In genomic region chr4:148079212-148079611, GRCm38 (mm10) we compare ENCODE assay signal across 16 mouse cellular contexts. TPM values are rescaled to one million over a fixed set of nuclear protein-coding genes. Genes with fewer than 3 reads are reported as not detected.
DNase-seq lines count a peak whose midpoint lies in the region; ATAC-seq and TF ChIP-seq lines count a peak whose summit lies in the region.
"Had no signal": no experiment of that assay in that cellular context is flagged by ENCODE, and none has a peak within 500 bp of the region (broad histone marks: within the 10 kb centered on the region; RNA-seq: fewer than 3 reads in every experiment).

No protein-coding gene starts in this region.

- no peaks in the 10 kb centered on the region for H3K9me3 ChIP-seq in hindbrain, postnatal 0 days (ENCODE audit: low read length)
- H3K9me3 ChIP-seq in hindbrain, embryonic 12.5 days (replicated peaks), result no peaks in the 10 kb centered on the region

- no peak overlapping the region for H3K4me3 ChIP-seq in hindbrain, postnatal 0 days (ENCODE audit: low read length)
- H3K4me3 ChIP-seq in hindbrain, embryonic 12.5 days, result no peak overlapping the region
- H3K4me3 ChIP-seq in lung, adult 2 months (replicated peaks; ENCODE audit: extremely low read depth, low read depth, low read length), result no peak overlapping the region
- H3K4me3 ChIP-seq: erythroblast, embryonic 14.5 days had no signal

- TF ChIP-seq CTCF in hindbrain, postnatal 0 days (IDR thresholded peaks at IDR 0.05; ENCODE audit: low read depth), result peak; percentile 55
- 0 out of 2 replicates have a peak, but pooled peaks have one; percentile 11 for TF ChIP-seq CTCF in lung, adult 2 months (IDR thresholded peaks at IDR 0.05; ENCODE audit: insufficient read depth, low read length)

- WGBS in hindbrain, postnatal 0 days, result 66% methylated on average over 6 of the region's 6 CpGs
- 71% methylated on average over 6 of the region's 6 CpGs for WGBS in hindbrain, embryonic 12.5 days
- WGBS in lung, adult 2 months, result 61% methylated on average over 6 of the region's 6 CpGs

- no peak for ATAC-seq in hindbrain, postnatal 0 days
- ATAC-seq in hindbrain, embryonic 12.5 days (ENCODE audit: low FRiP score), result no peak

- H3K4me1 ChIP-seq in hindbrain, postnatal 0 days (ENCODE audit: insufficient read depth, low read length), result no peaks in the 10 kb centered on the region
- peaks cover 8% of the 10 kb centered on the region for H3K4me1 ChIP-seq in hindbrain, embryonic 12.5 days
- H3K4me1 ChIP-seq in lung, adult 2 months (ENCODE audit: control insufficient read depth, insufficient read depth, low read length), result peaks cover 9% of the 10 kb centered on the region

- H3K36me3 ChIP-seq in hindbrain, postnatal 0 days (ENCODE audit: insufficient read depth, low read length), result no peaks in the 10 kb centered on the region
- H3K36me3 ChIP-seq in hindbrain, embryonic 12.5 days, result peaks cover 10% of the 10 kb centered on the region; the same call in 1 of the 2 replicates

- no peak overlapping the region for H3K9ac ChIP-seq in hindbrain, postnatal 0 days (replicated peaks; ENCODE audit: low read length)
- H3K9ac ChIP-seq in hindbrain, embryonic 12.5 days, result no peak overlapping the region

- H3K4me2 ChIP-seq in hindbrain, postnatal 0 days (ENCODE audit: low read depth, low read length), result no peak overlapping the region
- H3K4me2 ChIP-seq in hindbrain, embryonic 12.5 days (replicated peaks), result no peak overlapping the region

- H3K27ac ChIP-seq in hindbrain, postnatal 0 days, result no peak overlapping the region
- no peak overlapping the region for H3K27ac ChIP-seq in hindbrain, embryonic 12.5 days

- DNase-seq in hindbrain, postnatal 0 days (ENCODE audit: low spot score), result no peak
- no peak for DNase-seq in lung, adult 2 months
- DNase-seq in lung, postnatal 4 days, result no peak
- peak; percentile 76 for DNase-seq in ES-CJ7 (ENCODE audit: low read depth, low spot score)
- peak; percentile 57 for DNase-seq in brain, adult 2 months (ENCODE audit: low read depth, low spot score)
- no peak for DNase-seq in layer of hippocampus, adult 9-10 months (ENCODE audit: low spot score)
- DNase-seq: adrenal gland, postnatal 10 days; heart, adult 11 months; lung, postnatal 14 days; right cerebral cortex, postnatal 14 days; thymus, postnatal 36 days had no signal

- TF ChIP-seq POLR2A in lung, adult 2 months (IDR thresholded peaks at IDR 0.05; ENCODE audit: borderline replicate concordance, extremely low read depth, low read depth, low read length), result no peak

- no peaks in the 10 kb centered on the region for H3K27me3 ChIP-seq in hindbrain, postnatal 0 days (ENCODE audit: insufficient read depth, low read length)
- no peaks in the 10 kb centered on the region for H3K27me3 ChIP-seq in hindbrain, embryonic 12.5 days

RNA-seq across cellular contexts. Expression of gene Agtrap, which starts 8.6 kb away (rescaled TPM):
- 6.2 and 7.6 TPM in 2 replicates for total RNA-seq in hindbrain, postnatal 0 days (2014; rRNA removed)
- 9.9 and 10.4 TPM in 2 replicates for polyA plus RNA-seq in hindbrain, postnatal 0 days (2015; fragmentation: Nextera tagmentation; extraction: Ambion mirVana)
- 10.3 and 11.9 TPM in 2 replicates for polyA plus RNA-seq in hindbrain, embryonic 12.5 days (2016; fragmentation: Nextera tagmentation; extraction: Ambion mirVana)
- 50.1 and 56.8 TPM in 2 replicates for polyA plus RNA-seq in lung, adult 2 months (2012; rRNA removed)

RNA-seq across cellular contexts. Expression of gene Mthfr, which starts 40.3 kb away (rescaled TPM):
- total RNA-seq in hindbrain, postnatal 0 days (2014; rRNA removed), result 46.0 and 52.4 TPM in 2 replicates
- 9.3 and 10.6 TPM in 2 replicates for polyA plus RNA-seq in hindbrain, postnatal 0 days (2015; fragmentation: Nextera tagmentation; extraction: Ambion mirVana)
- polyA plus RNA-seq in hindbrain, embryonic 12.5 days (2016; fragmentation: Nextera tagmentation; extraction: Ambion mirVana), result 34.5 and 34.9 TPM in 2 replicates
- 34.8 and 38.9 TPM in 2 replicates for polyA plus RNA-seq in lung, adult 2 months (2012; rRNA removed)

RNA-seq across cellular contexts. Expression of gene Clcn6, which starts 40.6 kb away (rescaled TPM):
- total RNA-seq in hindbrain, postnatal 0 days (2014; rRNA removed), result 58.6 and 60.7 TPM in 2 replicates
- polyA plus RNA-seq in hindbrain, postnatal 0 days (2015; fragmentation: Nextera tagmentation; extraction: Ambion mirVana), result 22.0 and 24.4 TPM in 2 replicates
- 27.5 and 28.7 TPM in 2 replicates for polyA plus RNA-seq in hindbrain, embryonic 12.5 days (2016; fragmentation: Nextera tagmentation; extraction: Ambion mirVana)
- 14.1 and 14.9 TPM in 2 replicates for polyA plus RNA-seq in lung, adult 2 months (2012; rRNA removed)

RNA-seq across cellular contexts. Expression of gene Mad2l2, which starts 51.0 kb away (rescaled TPM):
- 39.9 and 56.5 TPM in 2 replicates for total RNA-seq in hindbrain, postnatal 0 days (2014; rRNA removed)
- 99.7 and 102 TPM in 2 replicates for polyA plus RNA-seq in hindbrain, postnatal 0 days (2015; fragmentation: Nextera tagmentation; extraction: Ambion mirVana)
- polyA plus RNA-seq in hindbrain, embryonic 12.5 days (2016; fragmentation: Nextera tagmentation; extraction: Ambion mirVana), result 85.5 and 89.9 TPM in 2 replicates
- polyA plus RNA-seq in lung, adult 2 months (2012; rRNA removed), result 26.9 and 30.8 TPM in 2 replicates

RNA-seq across cellular contexts. Expression of gene Draxin, which starts 51.3 kb away (rescaled TPM):
- 42.3 and 44.9 TPM in 2 replicates for total RNA-seq in hindbrain, postnatal 0 days (2014; rRNA removed)
- polyA plus RNA-seq in hindbrain, postnatal 0 days (2015; fragmentation: Nextera tagmentation; extraction: Ambion mirVana), result 7.2 TPM in 2 replicates
- polyA plus RNA-seq in hindbrain, embryonic 12.5 days (2016; fragmentation: Nextera tagmentation; extraction: Ambion mirVana), result 11.6 and 12.8 TPM in 2 replicates
- 0.15 and 0.59 TPM in 2 replicates for polyA plus RNA-seq in lung, adult 2 months (2012; rRNA removed)
- total RNA-seq: gastrocnemius, adult 8-10 months; liver, adult 2 months had no signal
- polyA plus RNA-seq: erythroblast, embryonic 14.5 days; heart, embryonic 14.5 days; liver, adult 2 months had no signal

Comparison
In these comparisons a context has a peak if more than half of its experiments do, and no peak if none do; other contexts are left out.
1. DNase-seq: peak in ES-CJ7 (single experiment) and brain, adult 2 months (single experiment); none in hindbrain, postnatal 0 days (single experiment), lung, adult 2 months (single experiment), lung, postnatal 4 days (0 of 2) and layer of hippocampus, adult 9-10 months (single experiment).